Mouse (Mus musculus) hindbrain, embryonic 15.5 days (tissue): ENCODE data around the gene Hist1h4d. TPM values are rescaled to one million over a fixed set of nuclear protein-coding genes. Genes with fewer than 3 reads are reported as not detected.
A peak's percentile ranks its signal among the peaks of the same experiment; 100 is the strongest.
"Not testable (repeated sequence)": the region's sequence is repeated elsewhere in the genome, so short reads cannot be mapped to it uniquely, and the experiment has no call there.

Experiments used
- ATAC-seq: fragments of 200-750 bp; cut with Nextera tagmentation; 2 replicates; pipeline ENCODE4 v1.8.0; 2017; ENCODE audit warnings: low read depth, moderate number of reproducible peaks, moderate TSS enrichment; ENCODE audit not compliant: low FRiP score
- H3K27ac ChIP-seq: fragments of 300-500 bp; sonication (generic); replicated peaks from 2 replicates; pipeline ENCODE4 v1.5.1; 2015; ENCODE audit warnings: mild to moderate bottlenecking, inconsistent platforms
- H3K27me3 ChIP-seq: fragments of 300-500 bp; sonication (generic); 2 replicates; pipeline ENCODE4 v1.6.1; 2015; ENCODE audit warnings: control low read depth, inconsistent platforms
- H3K36me3 ChIP-seq: fragments of 300-500 bp; sonication (generic); 2 replicates; pipeline ENCODE4 v1.6.1; 2015; ENCODE audit warnings: control low read depth, inconsistent platforms
- H3K4me1 ChIP-seq: fragments of 300-500 bp; sonication (generic); replicated peaks from 2 replicates; pipeline ENCODE4 v1.6.1; 2015; ENCODE audit warnings: control low read depth, inconsistent platforms
- H3K4me2 ChIP-seq: fragments of 300-500 bp; sonication (generic); 2 replicates; pipeline ENCODE4 v1.6.1; 2015; ENCODE audit warnings: moderate library complexity, mild to moderate bottlenecking, inconsistent platforms
- H3K4me3 ChIP-seq: fragments of 300-500 bp; sonication (generic); 2 replicates; pipeline ENCODE4 v1.5.1; 2015; ENCODE audit warnings: mild to moderate bottlenecking, inconsistent platforms
- H3K9ac ChIP-seq: fragments of 300-500 bp; sonication (generic); 2 replicates; pipeline ENCODE4 v1.6.1; 2015; ENCODE audit warnings: inconsistent platforms
- H3K9me3 ChIP-seq: fragments of 300-500 bp; sonication (generic); 2 replicates; pipeline ENCODE4 v1.6.1; 2016; ENCODE audit warnings: control low read depth, inconsistent platforms
- WGBS: fragments of 180-500 bp; shearing (Covaris S2); methylation state at CpG from one replicate; pipeline ENCODE4 v1.1.7; 2015; 5-methylcytosine and 5-hydroxymethylcytosine counted together
- polyA plus RNA-seq: library from polyadenylated mRNA; unstranded; fragments of >200 nt; fragmentation: Nextera tagmentation; extraction: Ambion mirVana; gene quantifications from 2 replicates; pipeline ENCODE4 v1.2.1, GENCODE M21; 2015

Hist1h4d gene
- polyA plus RNA-seq, 1 experiment from 2014 or later: 35.1 TPM

DNA sequence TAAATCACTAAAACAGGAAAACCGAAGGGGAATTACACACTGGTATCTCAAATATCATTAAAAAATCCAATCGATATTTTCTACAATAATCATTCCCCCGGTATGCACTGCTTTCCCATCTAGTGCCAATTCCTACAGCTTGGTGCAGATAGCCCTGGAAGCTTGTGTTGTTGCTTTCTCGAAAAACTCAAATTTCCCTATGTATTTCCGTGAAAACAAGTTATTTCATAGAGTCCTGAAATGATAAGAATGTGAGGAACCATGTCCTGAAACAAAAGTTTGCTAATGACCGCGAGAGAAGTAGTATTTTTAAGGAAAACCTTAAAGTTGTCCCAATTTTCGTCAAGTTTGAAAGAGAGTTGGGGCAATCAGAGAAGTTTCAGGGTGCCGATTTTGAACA lies 27.0 kb upstream of the Hist1h4d start:
- peaks cover 38% of the 10 kb centered on the region for H3K4me1 ChIP-seq
- peak overlapping the region; percentile 90 for H3K27ac ChIP-seq
- 21% methylated on average over 9 of the region's 9 CpGs for WGBS
- no peak for ATAC-seq
- no peaks in the 10 kb centered on the region for H3K36me3 ChIP-seq
- no peaks in the 10 kb centered on the region for H3K9me3 ChIP-seq
- H3K4me2 ChIP-seq: peak overlapping the region; percentile 100
- no peaks in the 10 kb centered on the region for H3K27me3 ChIP-seq
- H3K4me3 ChIP-seq: peak overlapping the region; percentile 53
- H3K9ac ChIP-seq: peak overlapping the region; percentile 63

DNA sequence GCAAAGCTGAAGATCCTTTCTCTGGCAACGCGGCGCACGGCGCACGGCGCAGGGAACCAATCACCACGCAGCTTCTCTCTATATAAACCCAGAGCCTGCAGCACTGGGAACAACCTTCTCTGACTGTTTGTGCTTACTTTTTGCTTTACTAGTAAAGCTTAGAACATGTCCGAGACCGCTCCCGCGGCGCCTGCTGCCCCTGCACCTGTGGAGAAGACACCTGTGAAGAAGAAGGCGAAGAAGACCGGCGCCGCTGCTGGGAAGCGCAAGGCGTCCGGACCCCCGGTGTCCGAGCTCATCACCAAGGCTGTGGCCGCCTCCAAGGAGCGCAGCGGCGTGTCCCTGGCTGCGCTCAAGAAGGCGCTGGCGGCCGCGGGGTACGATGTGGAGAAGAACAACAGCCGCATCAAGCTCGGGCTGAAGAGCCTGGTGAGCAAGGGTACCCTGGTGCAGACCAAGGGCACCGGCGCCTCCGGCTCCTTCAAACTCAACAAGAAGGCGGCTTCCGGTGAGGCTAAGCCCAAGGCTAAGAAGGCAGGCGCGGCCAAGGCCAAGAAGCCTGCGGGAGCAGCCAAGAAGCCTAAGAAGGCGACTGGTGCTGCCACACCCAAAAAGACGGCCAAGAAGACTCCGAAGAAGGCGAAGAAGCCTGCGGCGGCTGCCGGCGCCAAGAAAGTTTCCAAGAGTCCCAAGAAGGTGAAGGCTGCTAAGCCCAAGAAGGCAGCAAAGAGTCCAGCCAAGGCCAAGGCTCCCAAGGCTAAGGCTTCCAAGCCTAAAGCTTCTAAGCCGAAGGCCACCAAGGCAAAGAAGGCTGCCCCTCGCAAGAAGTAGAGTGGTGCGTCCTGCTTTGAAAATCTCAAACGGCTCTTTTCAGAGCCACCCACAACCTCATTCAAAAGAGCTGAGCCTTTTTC lies 26.2 kb upstream of the Hist1h4d start:
- H3K27me3 ChIP-seq: no peaks in the 10 kb centered on the region
- peak overlapping the region; percentile 100 for H3K4me2 ChIP-seq
- H3K4me3 ChIP-seq: peak overlapping the region; percentile 53
- under 1% methylated on average over 53 of the region's 54 CpGs for WGBS
- peak overlapping the region; percentile 90 for H3K27ac ChIP-seq
- ATAC-seq: peak; percentile 79
- peaks cover 38% of the 10 kb centered on the region for H3K4me1 ChIP-seq
- no peaks in the 10 kb centered on the region for H3K9me3 ChIP-seq
- H3K36me3 ChIP-seq: no peaks in the 10 kb centered on the region
- H3K9ac ChIP-seq: peak overlapping the region; percentile 63

DNA sequence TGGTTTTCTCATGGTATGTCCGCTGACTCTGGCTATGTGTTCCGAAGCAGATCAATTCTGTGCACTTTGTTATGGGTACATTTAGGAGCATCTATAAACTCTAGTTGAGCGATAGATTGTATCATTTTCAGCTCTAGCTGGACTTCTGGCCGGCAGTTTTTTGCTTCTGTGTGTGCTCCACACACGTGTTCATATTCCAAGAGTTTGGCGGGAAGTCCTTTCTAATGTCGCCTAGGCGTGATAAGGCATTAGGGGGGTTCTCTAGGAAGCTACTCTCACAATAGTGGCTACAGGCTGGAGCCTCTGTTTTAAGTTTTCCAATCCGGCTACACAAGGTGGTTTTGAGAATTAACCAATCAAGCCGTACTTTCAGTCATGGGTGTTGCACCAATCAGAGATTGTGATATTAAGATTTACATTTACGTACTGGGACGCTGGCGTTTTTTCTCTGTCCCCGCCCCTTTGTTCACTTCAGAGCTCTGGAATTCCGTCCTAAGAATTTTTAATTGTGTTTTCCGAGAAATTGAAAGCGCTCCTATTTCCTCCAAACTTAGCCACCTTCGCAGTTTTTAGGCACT lies 25.5 kb upstream of the Hist1h4d start:
- Histone ChIP-seq H3K4me3 (peak overlapping the region; percentile 53), H3K36me3 (no peaks in the 10 kb centered on the region), H3K27me3 (no peaks in the 10 kb centered on the region), H3K4me2 (peak overlapping the region; percentile 100), H3K9me3 (no peaks in the 10 kb centered on the region), H3K27ac (peak overlapping the region; percentile 90), H3K9ac (peak overlapping the region; percentile 63), H3K4me1 (peaks cover 36% of the 10 kb centered on the region)
- ATAC-seq: peak; percentile 88
- 0% methylated on average over 18 of the region's 18 CpGs for WGBS

DNA sequence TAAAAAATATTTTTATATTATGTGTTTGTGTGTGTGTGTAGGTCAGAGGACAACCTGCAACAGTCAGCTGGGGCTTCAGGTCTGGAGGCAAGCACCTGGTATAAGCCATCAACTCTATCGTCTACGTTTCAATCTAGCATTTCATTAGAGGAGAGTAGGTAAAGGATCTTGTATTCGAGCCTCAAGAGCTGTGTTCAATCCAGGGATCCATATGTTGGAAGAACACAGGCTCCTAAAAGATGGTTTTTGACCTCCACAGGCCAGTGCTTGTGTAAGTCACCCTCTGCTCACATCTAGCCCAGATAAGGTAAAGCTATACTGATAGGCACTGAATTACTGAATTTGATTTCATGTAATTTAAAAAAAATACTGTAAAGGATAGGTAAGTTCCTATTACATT lies 24.5 kb upstream of the Hist1h4d start:
- Histone ChIP-seq H3K4me1 (peaks cover 32% of the 10 kb centered on the region), H3K4me3 (no peak overlapping the region), H3K36me3 (no peaks in the 10 kb centered on the region), H3K27me3 (no peaks in the 10 kb centered on the region), H3K27ac (0 out of 2 replicates have a peak overlapping the region, but pooled peaks have one; percentile 11), H3K4me2 (0 out of 2 replicates have a peak overlapping the region, but pooled peaks have one; percentile 100), H3K9me3 (no peaks in the 10 kb centered on the region), H3K9ac (no peak overlapping the region)
- ATAC-seq: no peak
- WGBS: 75% methylated on average over 3 of the region's 3 CpGs

DNA sequence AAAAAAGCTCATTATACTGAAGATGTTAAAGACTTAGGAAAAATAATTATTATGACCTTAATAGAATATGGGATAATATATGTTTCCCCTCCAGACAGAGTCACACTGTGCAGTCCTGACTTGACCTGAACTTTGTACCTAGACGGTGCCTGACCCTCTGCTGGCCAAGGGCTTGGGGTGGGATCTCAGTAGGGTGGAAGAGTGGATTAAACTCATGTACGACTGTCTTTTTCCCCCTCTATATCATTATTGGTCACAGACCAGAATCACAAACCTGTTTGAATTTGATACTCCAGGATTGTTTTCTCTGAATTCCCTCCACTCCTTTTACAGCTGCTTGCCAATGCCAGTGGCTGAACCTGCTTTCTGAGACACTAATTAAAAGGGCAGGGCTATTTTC lies 20.7 kb upstream of the Hist1h4d start:
- not testable (repeated sequence) for H3K9ac ChIP-seq, H3K4me3 ChIP-seq, H3K36me3 ChIP-seq, H3K27ac ChIP-seq, ATAC-seq, H3K27me3 ChIP-seq, H3K9me3 ChIP-seq
- Histone ChIP-seq H3K4me2 (0 out of 2 replicates have a peak overlapping the region, but pooled peaks have one; percentile 4), H3K4me1 (peaks cover 17% of the 10 kb centered on the region)
- WGBS: 24% methylated on average over 2 of the region's 2 CpGs

DNA sequence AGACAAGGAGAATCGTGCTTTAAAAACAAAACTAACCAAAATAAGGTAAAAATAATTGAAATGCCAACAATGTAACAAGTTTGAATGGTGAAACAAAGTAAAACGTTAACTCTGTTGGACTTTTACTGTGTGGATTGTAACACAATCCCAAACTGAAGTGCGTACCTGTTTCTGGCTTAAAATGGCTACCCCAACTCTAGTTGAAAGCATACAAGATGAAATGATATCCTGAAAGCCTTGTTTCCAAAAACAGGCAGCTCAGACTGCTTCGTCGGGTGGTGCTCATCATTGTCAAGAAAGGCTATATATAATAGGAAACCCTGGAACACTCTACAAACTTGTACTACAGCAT lies 19.9 kb upstream of the Hist1h4d start:
- H3K4me2 ChIP-seq: peak overlapping the region; percentile 78
- H3K4me3 ChIP-seq: peak overlapping the region; percentile 49
- H3K4me1 ChIP-seq: peaks cover 11% of the 10 kb centered on the region
- not testable (repeated sequence) for ATAC-seq, H3K36me3 ChIP-seq, H3K27me3 ChIP-seq, H3K9me3 ChIP-seq
- 0% methylated on average over 2 of the region's 5 CpGs for WGBS
- H3K27ac ChIP-seq: peak overlapping the region; percentile 97
- H3K9ac ChIP-seq: peak overlapping the region; percentile 58; the same call in 1 of the 2 replicates

DNA sequence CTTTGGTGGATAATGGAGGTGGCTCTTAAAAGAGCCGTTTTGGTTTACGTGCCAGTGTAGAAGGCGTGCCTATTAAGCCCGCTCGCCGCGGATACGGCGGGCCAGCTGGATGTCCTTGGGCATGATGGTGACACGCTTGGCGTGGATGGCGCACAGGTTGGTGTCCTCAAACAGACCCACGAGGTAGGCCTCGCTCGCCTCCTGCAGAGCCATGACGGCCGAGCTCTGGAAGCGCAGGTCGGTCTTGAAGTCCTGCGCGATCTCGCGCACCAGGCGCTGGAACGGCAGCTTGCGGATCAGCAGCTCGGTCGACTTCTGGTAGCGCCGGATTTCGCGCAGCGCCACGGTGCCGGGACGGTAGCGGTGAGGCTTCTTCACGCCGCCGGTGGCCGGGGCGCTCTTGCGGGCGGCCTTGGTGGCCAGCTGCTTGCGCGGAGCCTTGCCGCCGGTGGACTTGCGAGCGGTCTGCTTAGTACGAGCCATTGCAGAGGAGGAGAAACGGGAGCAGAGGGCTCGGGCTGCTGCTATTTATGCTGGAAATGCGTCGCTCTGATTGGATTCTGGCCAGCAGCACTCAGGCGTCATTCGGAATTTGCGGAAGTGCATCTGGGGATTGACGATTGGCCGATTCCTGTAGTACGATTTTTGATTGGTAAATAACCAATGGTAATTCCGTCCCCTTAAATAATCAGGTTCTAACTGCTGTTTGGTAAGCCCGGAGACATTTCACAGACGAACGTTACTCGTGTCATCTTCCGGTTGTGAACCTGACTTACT lies 19.3 kb upstream of the Hist1h4d start, which contains the start of gene Hist1h3e:
Gene Hist1h3e (minus strand): TSS at position 487 of the 777 bp plus-strand sequence.
- Histone ChIP-seq H3K4me2 (peak within 1 kb of the TSS; percentile 78), H3K4me3 (peak within 1 kb of the TSS; percentile 49), H3K9ac (peak within 1 kb of the TSS; percentile 58), H3K27ac (peak within 1 kb of the TSS; percentile 97)
- peak; percentile 97 for ATAC-seq
- under 1% methylated on average over 53 of the region's 67 CpGs for WGBS
- H3K9me3 ChIP-seq, H3K36me3 ChIP-seq, H3K27me3 ChIP-seq, H3K4me1 ChIP-seq: not testable (repeated sequence)

DNA sequence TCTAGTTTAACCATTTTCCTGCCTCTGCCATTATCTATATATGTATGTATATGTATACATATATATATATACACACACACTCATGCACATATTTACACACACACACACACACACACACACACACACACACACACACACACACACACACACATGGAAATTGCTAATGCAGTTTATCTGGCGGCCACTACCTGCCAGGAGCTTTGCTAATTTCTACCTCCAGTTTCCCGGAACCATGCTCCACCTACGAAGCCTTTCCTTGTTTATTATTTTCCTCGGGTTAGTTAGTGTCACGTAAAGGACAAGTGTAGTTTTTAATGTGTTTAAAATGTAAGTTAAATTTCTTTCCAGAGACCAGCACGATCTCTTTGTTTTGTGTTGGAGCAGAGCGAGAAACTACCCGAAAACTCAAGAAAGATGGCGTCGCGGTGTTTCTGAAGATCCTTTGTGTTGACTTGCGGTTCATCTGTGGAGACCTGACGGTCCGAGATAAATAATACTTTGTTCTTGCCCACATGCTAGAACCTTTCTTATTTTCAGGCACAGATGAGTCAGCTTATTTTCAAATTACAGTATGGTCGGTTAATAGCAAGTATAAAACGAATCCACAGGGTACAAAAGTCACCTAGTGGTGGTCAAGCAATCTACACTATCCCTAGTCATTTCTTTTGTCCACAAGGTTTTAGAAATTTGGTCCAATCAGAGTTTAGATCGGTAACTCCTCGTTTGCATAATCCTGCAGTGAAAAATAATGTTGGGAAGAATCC lies 18.5 kb upstream of the Hist1h4d start:
- H3K9ac ChIP-seq: peak overlapping the region; percentile 58
- peak overlapping the region; percentile 78 for H3K4me2 ChIP-seq
- H3K27ac ChIP-seq: peak overlapping the region; percentile 97
- H3K9me3 ChIP-seq: no peaks in the 10 kb centered on the region
- H3K4me3 ChIP-seq: peak overlapping the region; percentile 49
- H3K36me3 ChIP-seq: no peaks in the 10 kb centered on the region
- peaks cover 7% of the 10 kb centered on the region for H3K4me1 ChIP-seq
- H3K27me3 ChIP-seq: no peaks in the 10 kb centered on the region
- peak; percentile 68 for ATAC-seq
- WGBS: 3% methylated on average over 18 of the region's 18 CpGs

DNA sequence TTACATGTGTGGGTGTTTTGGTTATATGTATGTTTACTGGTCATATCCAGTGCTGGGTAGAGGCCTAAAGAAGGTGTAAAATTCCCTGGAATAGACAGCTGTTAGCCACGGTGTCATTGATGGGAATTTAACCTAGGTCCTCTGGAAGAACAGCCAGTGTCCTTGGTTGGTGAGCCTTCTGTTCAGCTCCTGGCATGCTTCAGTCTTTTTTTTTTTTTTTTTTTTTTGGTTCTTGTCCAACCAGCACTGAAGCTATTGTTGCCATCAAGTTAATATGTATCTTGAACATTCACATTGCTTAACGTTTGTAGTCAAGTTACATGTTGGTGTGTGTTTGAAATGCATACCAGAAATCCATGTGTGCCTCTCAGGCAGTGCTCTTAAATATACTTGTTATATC lies 16.9 kb upstream of the Hist1h4d start:
- Histone ChIP-seq H3K4me1 (peaks cover 8% of the 10 kb centered on the region), H3K27me3 (no peaks in the 10 kb centered on the region), H3K9me3 (no peaks in the 10 kb centered on the region), H3K27ac (no peak overlapping the region), H3K9ac (no peak overlapping the region), H3K4me2 (no peak overlapping the region), H3K4me3 (no peak overlapping the region), H3K36me3 (no peaks in the 10 kb centered on the region)
- no peak for ATAC-seq
- WGBS: 84% methylated on average over 2 of the region's 2 CpGs

DNA sequence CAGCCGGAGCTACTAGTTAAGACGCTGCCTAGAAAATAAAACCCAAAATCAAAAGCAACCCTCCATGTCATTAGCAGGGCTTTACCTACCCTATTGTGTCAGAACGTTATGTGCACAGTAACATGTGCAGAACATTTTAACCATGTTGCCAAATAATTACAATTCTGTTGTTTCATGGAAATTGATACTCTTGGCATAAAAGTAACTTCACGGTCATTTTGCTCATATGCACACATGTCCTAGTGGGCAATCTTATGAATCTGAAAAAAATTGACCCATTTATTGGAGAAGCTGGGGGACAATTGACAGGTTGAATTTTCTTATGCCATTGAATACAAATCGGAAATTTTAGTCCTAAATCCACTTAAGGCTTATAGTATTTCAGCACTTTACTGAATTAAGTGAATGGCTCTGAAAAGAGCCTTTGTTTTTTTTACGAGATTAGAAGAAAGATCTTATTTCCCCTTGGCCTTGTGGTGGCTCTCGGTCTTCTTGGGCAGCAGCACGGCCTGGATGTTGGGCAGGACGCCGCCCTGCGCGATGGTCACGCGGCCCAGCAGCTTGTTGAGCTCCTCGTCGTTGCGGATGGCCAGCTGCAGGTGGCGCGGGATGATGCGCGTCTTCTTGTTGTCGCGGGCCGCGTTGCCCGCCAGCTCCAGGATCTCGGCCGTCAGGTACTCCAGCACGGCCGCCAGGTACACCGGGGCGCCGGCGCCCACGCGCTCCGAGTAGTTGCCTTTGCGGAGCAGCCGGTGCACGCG lies 11.0 kb upstream of the Hist1h4d start:
- Histone ChIP-seq H3K4me3 (peak overlapping the region; percentile 44), H3K4me1 (peaks cover 30% of the 10 kb centered on the region), H3K4me2 (peak overlapping the region; percentile 58), H3K27ac (peak overlapping the region; percentile 96), H3K9ac (peak overlapping the region; percentile 49)
- H3K36me3 ChIP-seq, H3K9me3 ChIP-seq, H3K27me3 ChIP-seq, ATAC-seq: not testable (repeated sequence)
- WGBS: 1% methylated on average over 28 of the region's 41 CpGs
